Mouse (Mus musculus) megakaryocyte, embryonic 14.5 days (primary cell): ENCODE data around the gene Rnf126. TPM values are rescaled to one million over a fixed set of nuclear protein-coding genes. Genes with fewer than 3 reads are reported as not detected.
A peak's percentile ranks its signal among the peaks of the same experiment; 100 is the strongest.

Experiments
- H3K27me3 ChIP-seq: replicated peaks from 2 replicates; pipeline ENCODE3; 2012; ENCODE audit warnings: inconsistent platforms
- H3K36me3 ChIP-seq: replicated peaks from 2 replicates; pipeline ENCODE3; 2012; ENCODE audit warnings: low read length, inconsistent platforms, mixed read lengths
- H3K4me1 ChIP-seq: 2 replicates; pipeline ENCODE4 v1.6.1; 2012; ENCODE audit warnings: inconsistent platforms
- H3K4me3 ChIP-seq: replicated peaks from 2 replicates; pipeline ENCODE3; 2012; ENCODE audit warnings: moderate library complexity, mild to moderate bottlenecking, inconsistent platforms
- H3K9me3 ChIP-seq: 2 replicates; pipeline ENCODE4 v1.6.1; 2012; ENCODE audit warnings: inconsistent platforms
- FLI1 ChIP-seq: IDR thresholded peaks from 2 replicates; pipeline ENCODE4 v1.6.1; 2012; ENCODE audit warnings: low read length, inconsistent platforms, mixed read lengths
- GATA1 ChIP-seq: IDR thresholded peaks from 3 replicates; pipeline ENCODE4 v1.6.1; 2012; ENCODE audit warnings: mixed read lengths, low read length, inconsistent platforms, borderline replicate concordance
- polyA plus RNA-seq: library from polyadenylated mRNA; stranded (reverse); fragments of >175 nt; gene quantifications from 2 replicates; pipeline ENCODE4 v1.2.3, GENCODE M21; 2012; ENCODE audit warnings: low replicate concordance; ENCODE audit not compliant: insufficient read depth

Rnf126 gene
- polyA plus RNA-seq, 1 experiment, result 302 TPM

DNA sequence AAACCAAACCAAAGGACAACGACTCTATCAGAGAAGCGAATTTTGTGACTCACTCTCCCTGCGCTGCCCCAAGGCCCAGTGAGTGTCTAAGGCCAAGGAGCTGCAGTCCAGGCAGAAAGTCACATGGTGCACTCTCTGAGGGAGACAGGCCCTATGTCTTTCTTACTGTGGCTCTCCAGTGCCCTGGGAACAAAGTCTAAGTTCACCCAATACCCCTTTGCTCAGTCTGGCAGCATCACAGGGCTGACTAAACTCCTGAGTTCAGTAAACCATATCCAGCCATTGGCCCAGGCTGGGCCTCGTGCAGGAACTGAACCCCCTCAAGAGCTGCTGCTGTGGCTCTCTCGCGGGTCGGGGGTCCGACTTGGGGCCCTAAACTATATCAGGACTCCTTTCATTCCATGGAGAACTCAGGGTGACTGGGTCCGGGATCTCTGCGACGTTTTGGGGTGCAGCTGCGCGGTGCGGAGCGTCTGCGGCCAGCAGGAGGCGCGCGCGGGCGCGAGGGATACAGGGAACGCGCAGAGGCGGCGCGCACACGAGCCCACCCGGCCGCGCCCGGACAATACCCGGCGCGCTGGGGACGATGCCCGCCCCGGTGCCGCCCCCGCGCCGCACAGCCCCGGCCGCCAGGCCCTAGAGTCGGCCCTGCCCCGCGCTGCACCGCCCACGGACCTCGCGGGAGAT, 26.4 kb upstream of the Rnf126 start, which contains the start of gene Palm:
Gene Palm, plus strand, starts transcription at position 522 of the 687 bp plus-strand sequence.
- H3K4me3 ChIP-seq, result peak within 1 kb of the TSS; percentile 93
- no peaks in the 10 kb centered on the region for H3K36me3 ChIP-seq
- peaks cover 26% of the 10 kb centered on the region for H3K27me3 ChIP-seq
- peaks cover 2% of the 10 kb centered on the region; the same call in 1 of the 2 replicates for H3K9me3 ChIP-seq
- TF ChIP-seq GATA1 (no peak), FLI1 (no peak)
- H3K4me1 ChIP-seq, result peaks cover 61% of the 10 kb centered on the region

DNA sequence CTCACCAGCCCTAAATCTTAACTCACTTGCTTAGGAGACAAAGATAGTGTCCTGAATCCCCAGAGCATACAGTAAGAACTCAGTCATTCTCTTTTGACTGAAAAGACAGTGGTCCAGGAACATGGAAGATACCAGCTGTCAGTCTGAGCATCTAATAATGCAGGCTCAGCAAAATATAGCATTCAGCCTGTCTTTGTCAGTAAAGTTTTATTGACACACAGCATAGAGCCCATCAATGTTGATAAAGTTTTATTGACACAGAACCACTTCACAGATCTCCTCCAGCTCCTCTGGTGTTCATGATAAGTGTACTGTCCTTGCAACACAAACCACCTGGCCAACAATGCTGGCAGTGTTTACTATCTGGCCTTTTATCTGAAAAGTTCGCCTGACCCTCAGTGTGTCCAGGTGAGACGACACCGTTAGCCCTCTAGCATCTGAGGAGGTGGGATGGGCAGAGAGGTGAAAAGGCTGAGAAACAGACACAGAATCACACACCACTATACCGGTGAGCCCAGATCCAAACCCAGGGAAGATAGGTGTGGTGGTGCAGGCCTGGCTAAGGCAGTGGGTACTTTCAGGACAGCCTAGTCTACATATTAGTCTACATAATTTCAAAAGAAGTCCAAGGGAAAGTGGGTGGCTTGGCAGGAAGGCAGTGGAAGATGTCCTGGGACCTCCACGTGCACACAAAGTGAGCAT, 25.7 kb upstream of the Rnf126 start:
- Histone ChIP-seq H3K27me3 (peaks cover 26% of the 10 kb centered on the region), H3K4me3 (peak overlapping the region; percentile 93), H3K4me1 (peaks cover 56% of the 10 kb centered on the region), H3K36me3 (no peaks in the 10 kb centered on the region), H3K9me3 (peaks cover 2% of the 10 kb centered on the region; the same call in 1 of the 2 replicates)
- TF ChIP-seq FLI1 (no peak), GATA1 (no peak)

DNA sequence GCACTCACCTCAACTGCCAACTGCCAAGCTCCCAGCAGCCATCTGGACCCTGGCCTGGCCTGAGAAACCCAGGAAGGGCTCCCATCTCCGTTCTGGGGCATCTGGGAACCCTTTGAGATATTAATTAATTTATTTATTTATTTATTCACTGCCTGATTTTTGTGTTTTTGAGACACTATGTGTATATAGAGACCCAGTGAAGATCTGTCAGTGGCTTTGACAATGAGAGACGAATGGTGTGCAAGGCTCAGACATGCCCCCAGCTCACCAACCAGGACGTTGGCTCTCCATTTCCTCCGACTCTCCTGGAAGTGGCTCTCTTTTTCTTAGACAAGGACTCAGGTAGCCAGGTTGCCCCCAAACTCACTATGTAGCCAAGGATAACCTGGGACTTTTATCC, 24.1 kb upstream of the Rnf126 start, which contains the start of gene Prss57:
Gene Prss57, minus strand, starts transcription at position 101 of the 400 bp plus-strand sequence.
- TF ChIP-seq FLI1, result no peak
- TF ChIP-seq GATA1, result no peak
- Histone ChIP-seq H3K36me3 (no peaks in the 10 kb centered on the region), H3K4me3 (no peak within 1 kb of the TSS), H3K9me3 (peaks cover 2% of the 10 kb centered on the region; the same call in 1 of the 2 replicates), H3K27me3 (peaks cover 30% of the 10 kb centered on the region), H3K4me1 (peaks cover 46% of the 10 kb centered on the region)

DNA sequence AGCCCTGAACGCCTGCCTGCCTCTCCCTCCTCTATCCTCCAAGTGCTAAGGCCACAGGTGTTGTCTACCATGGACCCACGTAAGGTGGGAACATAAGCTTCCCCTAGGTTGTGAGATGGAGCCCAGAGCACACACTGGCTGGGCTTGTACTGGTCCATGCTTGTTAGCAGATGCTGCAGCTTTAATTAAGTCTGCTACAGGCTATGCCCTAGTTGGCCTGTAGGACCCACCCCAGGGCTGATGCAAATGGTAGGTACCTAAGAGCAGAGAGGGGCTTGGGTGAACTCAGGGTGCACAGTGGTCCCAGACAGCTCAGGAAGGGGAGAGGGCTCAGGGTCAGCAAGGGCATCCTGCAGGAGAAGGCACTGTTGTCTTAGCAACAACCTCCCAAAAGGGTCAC, 22.8 kb upstream of the Rnf126 start:
- H3K27me3 ChIP-seq, result peaks cover 31% of the 10 kb centered on the region
- H3K4me1 ChIP-seq, result peaks cover 40% of the 10 kb centered on the region
- no peaks in the 10 kb centered on the region for H3K9me3 ChIP-seq
- TF ChIP-seq GATA1, result no peak
- TF ChIP-seq FLI1, result no peak
- no peak overlapping the region for H3K4me3 ChIP-seq
- no peaks in the 10 kb centered on the region for H3K36me3 ChIP-seq

DNA sequence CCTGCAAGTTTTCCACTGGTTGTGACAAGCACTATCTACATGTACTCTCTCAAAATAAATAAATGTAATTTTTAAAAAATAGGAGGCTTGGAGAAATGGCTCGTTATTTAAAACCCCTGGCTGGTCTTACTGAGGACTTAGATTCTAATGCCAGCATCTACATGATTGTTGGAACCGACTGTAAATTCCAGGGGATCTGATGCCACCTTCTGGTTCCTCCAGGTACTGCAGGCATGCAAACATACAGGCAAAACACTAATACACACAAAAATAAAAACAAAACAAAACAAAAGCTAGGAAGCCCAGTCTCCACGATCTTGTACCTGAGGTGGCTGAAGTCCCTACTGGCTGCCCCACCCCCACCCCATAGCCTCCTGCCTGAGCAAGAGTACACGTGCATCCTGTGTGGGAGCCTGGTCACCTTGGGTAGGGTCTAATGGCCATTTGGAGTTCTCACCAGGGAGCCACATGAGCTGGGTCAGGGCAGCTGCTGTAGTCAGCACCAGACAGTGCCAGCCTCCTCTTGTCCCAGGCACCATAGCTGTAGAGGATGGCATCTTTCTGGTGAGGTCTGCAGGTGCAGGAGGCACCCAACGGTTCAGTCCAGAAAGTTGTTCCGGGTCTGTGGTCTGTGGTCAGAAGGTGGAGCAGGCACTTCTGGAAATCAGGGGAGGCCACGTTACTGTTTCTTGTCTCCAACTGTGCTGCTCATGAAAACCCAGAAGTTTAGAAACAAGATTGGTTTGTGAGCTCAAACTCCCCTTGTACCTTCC, 21.8 kb upstream of the Rnf126 start:
- Histone ChIP-seq H3K36me3 (no peaks in the 10 kb centered on the region), H3K27me3 (peaks cover 26% of the 10 kb centered on the region), H3K4me3 (peak overlapping the region; percentile 68), H3K4me1 (peaks cover 37% of the 10 kb centered on the region), H3K9me3 (no peaks in the 10 kb centered on the region)
- TF ChIP-seq GATA1, result no peak
- no peak for TF ChIP-seq FLI1

DNA sequence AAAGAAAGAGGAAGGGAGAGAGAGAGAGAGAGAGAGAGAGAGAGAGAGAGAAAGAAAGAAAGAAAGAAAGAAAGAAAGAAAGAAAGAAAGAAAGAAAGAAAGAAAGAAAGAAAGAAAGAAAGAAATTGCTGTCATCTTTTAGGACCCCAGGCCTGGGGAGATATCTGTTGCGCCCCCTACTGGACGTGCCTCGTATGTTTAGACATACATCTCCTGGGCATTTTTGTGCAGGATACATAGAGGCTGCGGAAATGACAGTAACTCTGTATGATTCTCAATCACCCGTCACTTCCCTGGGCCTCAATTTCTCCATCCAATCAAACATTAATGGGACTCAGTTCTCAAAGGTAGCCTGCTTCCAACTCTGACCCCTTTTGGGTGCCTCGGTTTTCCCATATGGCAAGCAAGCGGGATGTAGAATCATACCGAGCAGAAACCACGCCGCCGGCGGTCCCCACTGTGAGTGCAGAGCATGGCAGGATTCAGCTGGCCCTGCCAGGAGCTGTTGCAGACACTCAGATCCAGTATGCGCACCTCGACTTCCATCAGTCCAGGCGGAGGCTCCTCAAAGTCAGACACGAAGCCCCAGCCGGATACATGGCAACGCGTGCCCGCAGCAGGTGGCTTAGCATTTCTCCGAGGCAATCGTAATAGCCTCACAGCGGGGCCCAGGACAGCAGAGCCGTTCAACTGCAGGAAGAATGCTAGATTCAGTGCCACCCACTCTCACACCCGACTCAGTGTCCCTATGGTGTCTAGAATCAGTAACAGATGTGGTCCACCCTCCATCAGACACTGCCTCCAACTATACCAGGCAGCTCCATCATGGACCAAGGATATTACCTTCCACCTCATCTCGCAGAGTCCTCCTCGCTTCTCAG, 17.4 kb upstream of the Rnf126 start:
- Histone ChIP-seq H3K4me1 (peaks cover 53% of the 10 kb centered on the region), H3K27me3 (peaks cover 28% of the 10 kb centered on the region), H3K9me3 (no peaks in the 10 kb centered on the region), H3K4me3 (no peak overlapping the region), H3K36me3 (no peaks in the 10 kb centered on the region)
- TF ChIP-seq GATA1 (no peak), FLI1 (no peak)

DNA sequence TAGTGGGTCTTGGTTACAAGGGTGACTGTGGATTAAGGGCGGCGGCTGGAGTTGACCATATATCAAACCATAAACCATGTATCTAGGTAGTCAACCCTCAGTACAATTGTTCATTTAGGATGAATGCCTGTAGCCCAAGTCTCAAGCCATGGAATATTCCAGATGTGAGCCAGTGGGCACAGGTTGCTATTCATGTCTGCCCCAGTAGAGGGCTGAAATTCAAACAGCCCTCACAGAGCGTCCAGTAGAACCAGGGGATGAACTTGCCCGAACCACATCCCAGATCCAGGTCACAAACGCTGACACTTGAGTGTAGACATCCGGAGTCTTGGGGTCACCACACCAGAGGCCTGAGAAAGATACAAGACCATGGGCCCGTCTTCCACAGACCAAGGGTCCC, 16.3 kb upstream of the Rnf126 start:
- no peak for TF ChIP-seq GATA1
- no peaks in the 10 kb centered on the region for H3K9me3 ChIP-seq
- H3K27me3 ChIP-seq, result peaks cover 38% of the 10 kb centered on the region
- H3K36me3 ChIP-seq, result no peaks in the 10 kb centered on the region
- H3K4me1 ChIP-seq, result peaks cover 57% of the 10 kb centered on the region
- H3K4me3 ChIP-seq, result no peak overlapping the region

DNA sequence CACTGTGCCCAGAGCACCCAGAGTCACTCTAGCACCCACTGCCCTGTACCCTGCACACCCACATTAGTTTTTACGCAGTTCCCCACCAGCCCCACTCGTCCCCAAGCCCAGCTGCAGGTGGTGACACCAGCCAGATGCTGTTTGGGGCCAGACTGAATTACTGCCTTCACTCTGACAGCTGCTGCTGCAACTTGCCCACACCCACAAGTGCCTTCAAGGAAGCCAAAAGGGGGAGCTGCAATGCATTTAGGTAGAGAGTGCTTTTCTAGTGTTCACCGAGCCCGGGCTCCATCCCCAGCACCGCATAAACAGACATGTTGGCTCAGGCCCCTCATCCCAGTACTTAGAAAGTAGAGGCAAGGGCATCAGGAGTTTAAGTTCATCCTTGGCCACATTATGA, 15.2 kb upstream of the Rnf126 start:
- TF ChIP-seq FLI1, result no peak
- no peak for TF ChIP-seq GATA1
- Histone ChIP-seq H3K36me3 (no peaks in the 10 kb centered on the region), H3K4me1 (peaks cover 61% of the 10 kb centered on the region), H3K4me3 (no peak overlapping the region), H3K9me3 (no peaks in the 10 kb centered on the region), H3K27me3 (peaks cover 44% of the 10 kb centered on the region)

DNA sequence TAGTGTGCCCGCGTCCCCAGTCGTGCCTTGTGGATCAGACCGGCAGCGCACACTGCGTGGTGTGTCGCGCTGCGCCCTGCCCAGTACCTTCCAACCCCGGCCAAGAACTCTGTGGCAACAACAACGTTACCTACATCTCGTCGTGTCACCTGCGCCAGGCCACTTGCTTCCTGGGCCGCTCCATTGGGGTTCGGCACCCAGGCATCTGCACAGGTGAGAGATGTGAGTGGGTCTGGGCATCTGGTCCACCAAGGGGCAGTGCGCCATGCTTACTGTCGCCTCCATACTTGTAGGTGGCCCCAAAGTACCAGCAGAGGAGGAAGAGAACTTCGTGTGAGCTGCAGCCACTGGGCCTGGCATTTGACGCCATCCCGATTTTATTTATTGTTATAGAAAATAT, 14.4 kb upstream of the Rnf126 start:
- H3K27me3 ChIP-seq, result peaks cover 52% of the 10 kb centered on the region
- TF ChIP-seq GATA1 (no peak), FLI1 (no peak)
- no peaks in the 10 kb centered on the region for H3K9me3 ChIP-seq
- H3K36me3 ChIP-seq, result no peaks in the 10 kb centered on the region
- peaks cover 62% of the 10 kb centered on the region for H3K4me1 ChIP-seq
- H3K4me3 ChIP-seq, result peak overlapping the region; percentile 94
